Mouse (Mus musculus): ENCODE measurements around the gene Apoc2. TPM values are rescaled to one million over a fixed set of nuclear protein-coding genes. Genes with fewer than 3 reads are reported as not detected.

Apoc2 gene
- under 1 TPM in 1 of 4 experiments, not detected in 3; 0.66 TPM for total RNA-seq (2022)

- DNase-seq (ENCODE audit: low spot score in 2 of 2): no peak
Measured at GRCm38 (mm10) chr7:19677872-19678271, at the start of gene Apoc2. Apoc2 (minus strand) TSS chr7:19677941.

GRCm38 (mm10) chr7:19726541-19726940 is 48.8 kb upstream of the Apoc2 start:
- DNase-seq (ENCODE audit: low spot score in 2 of 2): no peak

- no peak for DNase-seq (ENCODE audit: low spot score in 2 of 2)
Measured at GRCm38 (mm10) chr7:19724167-19724566, 46.4 kb upstream of the Apoc2 start.

- no peak for DNase-seq (ENCODE audit: low spot score in 2 of 2)
Measured at GRCm38 (mm10) chr7:19722754-19723195, 45.0 kb upstream of the Apoc2 start.

GRCm38 (mm10) chr7:19719200-19719599 is 41.5 kb upstream of the Apoc2 start:
- DNase-seq (ENCODE audit: low spot score in 2 of 2): no peak

GRCm38 (mm10) chr7:19718297-19718952 is 40.7 kb upstream of the Apoc2 start:
- DNase-seq (ENCODE audit: low spot score in 2 of 2): no peak

GRCm38 (mm10) chr7:19717346-19717745 is 39.6 kb upstream of the Apoc2 start:
- DNase-seq (ENCODE audit: low spot score in 2 of 2): no peak

GRCm38 (mm10) chr7:19716822-19717221 is 39.1 kb upstream of the Apoc2 start:
- DNase-seq (ENCODE audit: low spot score in 2 of 2): no peak

- DNase-seq (ENCODE audit: low spot score in 2 of 2): no peak
Measured at GRCm38 (mm10) chr7:19716055-19716682, 38.4 kb upstream of the Apoc2 start.

- DNase-seq (ENCODE audit: low spot score in 2 of 2): peak; percentile 100
Measured at GRCm38 (mm10) chr7:19715239-19716054, 37.7 kb upstream of the Apoc2 start, which contains the start of gene Tomm40. Tomm40 (minus strand) TSS chr7:19715438.

- no peak for DNase-seq (ENCODE audit: low spot score in 2 of 2)
Measured at GRCm38 (mm10) chr7:19714836-19715235, 37.1 kb upstream of the Apoc2 start.

GRCm38 (mm10) chr7:19713598-19713997 is 35.9 kb upstream of the Apoc2 start:
- no peak for DNase-seq (ENCODE audit: low spot score in 2 of 2)

- no peak for DNase-seq (ENCODE audit: low spot score in 2 of 2)
Measured at GRCm38 (mm10) chr7:19713196-19713595, 35.5 kb upstream of the Apoc2 start.

GRCm38 (mm10) chr7:19712414-19712813 is 34.7 kb upstream of the Apoc2 start:
- DNase-seq (ENCODE audit: low spot score in 2 of 2): no peak

GRCm38 (mm10) chr7:19710650-19711049 is 32.9 kb upstream of the Apoc2 start:
- DNase-seq (ENCODE audit: low spot score in 2 of 2): no peak

- DNase-seq (ENCODE audit: low spot score in 2 of 2): no peak
Measured at GRCm38 (mm10) chr7:19705271-19705670, 27.5 kb upstream of the Apoc2 start.

- no peak for DNase-seq (ENCODE audit: low spot score in 2 of 2)
Measured at GRCm38 (mm10) chr7:19704475-19704874, 26.7 kb upstream of the Apoc2 start.

- no peak for DNase-seq (ENCODE audit: low spot score in 2 of 2)
Measured at GRCm38 (mm10) chr7:19702859-19703555, 25.3 kb upstream of the Apoc2 start.

GRCm38 (mm10) chr7:19701069-19701761 is 23.5 kb upstream of the Apoc2 start:
- DNase-seq (ENCODE audit: low spot score in 2 of 2): peak in 1 of 2 experiments; percentile 72

- DNase-seq (ENCODE audit: low spot score in 2 of 2): no peak
Measured at GRCm38 (mm10) chr7:19700299-19701068, 22.7 kb upstream of the Apoc2 start.
